Mouse (Mus musculus): ENCODE measurements around the gene Lrrc66. TPM values are rescaled to one million over a fixed set of nuclear protein-coding genes. Genes with fewer than 3 reads are reported as not detected.

The Lrrc66 gene
- polyA plus RNA-seq, 1 experiment from 2014 or later = not detected

GRCm38 (mm10) chr5:73604542-73604941, 27.8 kb downstream of the Lrrc66 start:
- ATAC-seq (ENCODE audit: low FRiP score, low TSS enrichment) = no peak
- no peak for DNase-seq
- H3K9ac ChIP-seq (replicated peaks; ENCODE audit: low read length) = no peak overlapping the region
- H3K4me2 ChIP-seq (ENCODE audit: low read length) = no peak overlapping the region
- H3K27me3 ChIP-seq (ENCODE audit: control insufficient read depth, insufficient read depth, low read length) = no peaks in the 10 kb centered on the region
- no peak overlapping the region for H3K27ac ChIP-seq (replicated peaks; ENCODE audit: low read depth, low read length)
- H3K36me3 ChIP-seq (ENCODE audit: control insufficient read depth, insufficient read depth, low read length) = no peaks in the 10 kb centered on the region
- no peak overlapping the region for H3K4me3 ChIP-seq (replicated peaks; ENCODE audit: low read depth, low read length)
- 69% methylated on average over 6 of the region's 6 CpGs for WGBS
- H3K9me3 ChIP-seq (ENCODE audit: control insufficient read depth, low read length) = 0 out of 2 replicates have a peak, but pooled peaks cover 7% of the 10 kb centered on the region
- H3K4me1 ChIP-seq (ENCODE audit: control insufficient read depth, insufficient read depth, low read length) = no peaks in the 10 kb centered on the region

- no peak overlapping the region for H3K4me3 ChIP-seq (replicated peaks; ENCODE audit: low read depth, low read length)
- ATAC-seq (ENCODE audit: low FRiP score, low TSS enrichment) (no peak), DNase-seq (no peak)
- 0 out of 2 replicates have a peak, but pooled peaks cover 7% of the 10 kb centered on the region for H3K9me3 ChIP-seq (ENCODE audit: control insufficient read depth, low read length)
- H3K27me3 ChIP-seq (ENCODE audit: control insufficient read depth, insufficient read depth, low read length) = no peaks in the 10 kb centered on the region
- 85% methylated on average over 3 of the region's 3 CpGs for WGBS
- H3K9ac ChIP-seq (replicated peaks; ENCODE audit: low read length) = no peak overlapping the region
- no peak overlapping the region for H3K4me2 ChIP-seq (ENCODE audit: low read length)
- H3K4me1 ChIP-seq (ENCODE audit: control insufficient read depth, insufficient read depth, low read length) = no peaks in the 10 kb centered on the region
- no peak overlapping the region for H3K27ac ChIP-seq (replicated peaks; ENCODE audit: low read depth, low read length)
- H3K36me3 ChIP-seq (ENCODE audit: control insufficient read depth, insufficient read depth, low read length) = no peaks in the 10 kb centered on the region
These were observed 29.5 kb downstream of the Lrrc66 start for GRCm38 (mm10) chr5:73602865-73603264.

GRCm38 (mm10) chr5:73601361-73601763, 31.0 kb downstream of the Lrrc66 start:
- no peak overlapping the region for H3K4me3 ChIP-seq (replicated peaks; ENCODE audit: low read depth, low read length)
- WGBS = 34% methylated on average over 8 of the region's 8 CpGs
- DNase-seq (peak; percentile 30), ATAC-seq (ENCODE audit: low FRiP score, low TSS enrichment) (no peak)
- no peaks in the 10 kb centered on the region for H3K36me3 ChIP-seq (ENCODE audit: control insufficient read depth, insufficient read depth, low read length)
- no peak overlapping the region for H3K4me2 ChIP-seq (ENCODE audit: low read length)
- H3K9me3 ChIP-seq (ENCODE audit: control insufficient read depth, low read length) = no peaks in the 10 kb centered on the region
- H3K27ac ChIP-seq (replicated peaks; ENCODE audit: low read depth, low read length) = no peak overlapping the region
- no peak overlapping the region for H3K9ac ChIP-seq (replicated peaks; ENCODE audit: low read length)
- no peaks in the 10 kb centered on the region for H3K4me1 ChIP-seq (ENCODE audit: control insufficient read depth, insufficient read depth, low read length)
- H3K27me3 ChIP-seq (ENCODE audit: control insufficient read depth, insufficient read depth, low read length) = no peaks in the 10 kb centered on the region

GRCm38 (mm10) chr5:73599991-73600390, 32.3 kb downstream of the Lrrc66 start:
- Histone ChIP-seq H3K27ac (replicated peaks; ENCODE audit: low read depth, low read length) (no peak overlapping the region), H3K4me3 (replicated peaks; ENCODE audit: low read depth, low read length) (no peak overlapping the region), H3K4me1 (ENCODE audit: control insufficient read depth, insufficient read depth, low read length) (no peaks in the 10 kb centered on the region), H3K4me2 (ENCODE audit: low read length) (no peak overlapping the region), H3K27me3 (ENCODE audit: control insufficient read depth, insufficient read depth, low read length) (no peaks in the 10 kb centered on the region), H3K36me3 (ENCODE audit: control insufficient read depth, insufficient read depth, low read length) (no peaks in the 10 kb centered on the region), H3K9me3 (ENCODE audit: control insufficient read depth, low read length) (no peaks in the 10 kb centered on the region), H3K9ac (replicated peaks; ENCODE audit: low read length) (no peak overlapping the region)
- DNase-seq (no peak), ATAC-seq (ENCODE audit: low FRiP score, low TSS enrichment) (no peak)
- 85% methylated on average over 2 of the region's 2 CpGs for WGBS

DNA sequence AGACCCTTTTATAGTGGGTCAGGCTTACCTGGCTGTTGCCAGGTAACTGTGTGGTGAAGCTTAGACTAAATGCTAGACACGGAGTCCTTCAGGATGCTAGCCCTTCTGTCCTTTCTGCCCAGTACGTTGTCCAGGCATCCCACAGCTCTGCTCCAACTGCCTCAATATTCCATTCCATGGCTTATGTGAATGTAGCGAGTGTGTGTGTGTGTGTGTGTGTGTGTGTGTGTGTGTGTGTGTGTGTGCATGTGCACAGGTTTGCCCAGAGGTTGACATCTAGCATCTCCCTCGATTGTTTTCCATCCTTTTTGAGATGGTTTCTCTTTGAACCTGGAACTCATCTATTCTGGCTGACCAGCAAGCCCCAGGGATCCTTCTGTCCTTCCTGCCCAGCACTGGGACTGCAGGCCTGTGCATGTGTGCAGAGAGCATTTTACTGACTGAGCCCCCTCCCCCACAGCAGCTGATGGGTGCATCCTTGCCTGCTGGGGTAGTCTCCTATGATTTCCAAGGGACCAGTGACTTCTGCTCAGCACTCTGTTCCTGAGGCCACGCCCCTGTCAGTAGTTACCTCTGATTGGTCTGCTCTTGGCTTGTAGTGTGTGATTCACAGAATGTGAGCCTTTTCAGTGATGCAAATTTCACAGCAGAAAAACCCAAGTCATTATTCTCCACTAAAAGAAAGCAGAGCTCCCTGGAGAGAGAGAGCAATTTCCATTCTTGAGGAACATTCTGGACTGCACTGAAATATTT, 33.2 kb downstream of the Lrrc66 start:
- H3K4me1 ChIP-seq (ENCODE audit: control insufficient read depth, insufficient read depth, low read length) = no peaks in the 10 kb centered on the region
- ATAC-seq (ENCODE audit: low FRiP score, low TSS enrichment) = no peak
- no peaks in the 10 kb centered on the region for H3K9me3 ChIP-seq (ENCODE audit: control insufficient read depth, low read length)
- no peak overlapping the region for H3K27ac ChIP-seq (replicated peaks; ENCODE audit: low read depth, low read length)
- no peak overlapping the region for H3K4me2 ChIP-seq (ENCODE audit: low read length)
- DNase-seq = peak; percentile 48
- no peak overlapping the region for H3K4me3 ChIP-seq (replicated peaks; ENCODE audit: low read depth, low read length)
- H3K27me3 ChIP-seq (ENCODE audit: control insufficient read depth, insufficient read depth, low read length) = no peaks in the 10 kb centered on the region
- H3K9ac ChIP-seq (replicated peaks; ENCODE audit: low read length) = no peak overlapping the region
- WGBS = 61% methylated on average over 5 of the region's 5 CpGs
- H3K36me3 ChIP-seq (ENCODE audit: control insufficient read depth, insufficient read depth, low read length) = no peaks in the 10 kb centered on the region

DNA sequence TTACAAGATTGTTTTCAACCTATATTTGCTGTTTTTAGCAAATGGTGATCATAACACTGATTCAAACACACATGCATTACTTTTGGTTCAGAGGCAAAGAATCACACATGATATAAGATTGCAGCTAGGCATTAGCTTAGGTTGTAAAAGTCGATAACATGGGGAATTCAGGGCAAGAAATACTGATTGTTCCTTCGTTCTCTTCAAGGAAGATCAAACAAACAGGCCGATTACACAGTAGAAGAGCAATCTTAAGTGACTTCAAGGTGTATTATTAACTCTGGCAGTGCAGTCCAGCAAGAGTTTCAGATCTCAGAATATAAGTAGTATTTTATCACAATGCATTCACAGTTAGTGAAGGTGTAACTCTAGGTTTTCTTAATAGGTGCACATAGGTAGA, 45.2 kb downstream of the Lrrc66 start:
- H3K9ac ChIP-seq (replicated peaks; ENCODE audit: low read length) = no peak overlapping the region
- WGBS = 73% methylated on average over 3 of the region's 3 CpGs
- H3K4me3 ChIP-seq (replicated peaks; ENCODE audit: low read depth, low read length) = no peak overlapping the region
- H3K4me1 ChIP-seq (ENCODE audit: control insufficient read depth, insufficient read depth, low read length) = peaks cover 6% of the 10 kb centered on the region; the same call in 1 of the 2 replicates
- H3K27me3 ChIP-seq (ENCODE audit: control insufficient read depth, insufficient read depth, low read length) = no peaks in the 10 kb centered on the region
- no peak overlapping the region for H3K27ac ChIP-seq (replicated peaks; ENCODE audit: low read depth, low read length)
- no peaks in the 10 kb centered on the region for H3K9me3 ChIP-seq (ENCODE audit: control insufficient read depth, low read length)
- DNase-seq = peak; percentile 24
- no peak for ATAC-seq (ENCODE audit: low FRiP score, low TSS enrichment)
- no peak overlapping the region for H3K4me2 ChIP-seq (ENCODE audit: low read length)
- H3K36me3 ChIP-seq (ENCODE audit: control insufficient read depth, insufficient read depth, low read length) = no peaks in the 10 kb centered on the region

GRCm38 (mm10) chr5:73586597-73586996, 45.7 kb downstream of the Lrrc66 start:
- no peak overlapping the region for H3K4me3 ChIP-seq (replicated peaks; ENCODE audit: low read depth, low read length)
- H3K4me1 ChIP-seq (ENCODE audit: control insufficient read depth, insufficient read depth, low read length) = peaks cover 6% of the 10 kb centered on the region; the same call in 1 of the 2 replicates
- WGBS = 52% methylated on average over 4 of the region's 4 CpGs
- 0 out of 2 replicates have a peak overlapping the region, but pooled peaks have one; percentile 21 for H3K27ac ChIP-seq (replicated peaks; ENCODE audit: low read depth, low read length)
- ATAC-seq (ENCODE audit: low FRiP score, low TSS enrichment) = no peak
- peak; percentile 34 for DNase-seq
- H3K9ac ChIP-seq (replicated peaks; ENCODE audit: low read length) = no peak overlapping the region
- H3K27me3 ChIP-seq (ENCODE audit: control insufficient read depth, insufficient read depth, low read length) = no peaks in the 10 kb centered on the region
- no peaks in the 10 kb centered on the region for H3K36me3 ChIP-seq (ENCODE audit: control insufficient read depth, insufficient read depth, low read length)
- H3K9me3 ChIP-seq (ENCODE audit: control insufficient read depth, low read length) = no peaks in the 10 kb centered on the region
- no peak overlapping the region for H3K4me2 ChIP-seq (ENCODE audit: low read length)

DNA sequence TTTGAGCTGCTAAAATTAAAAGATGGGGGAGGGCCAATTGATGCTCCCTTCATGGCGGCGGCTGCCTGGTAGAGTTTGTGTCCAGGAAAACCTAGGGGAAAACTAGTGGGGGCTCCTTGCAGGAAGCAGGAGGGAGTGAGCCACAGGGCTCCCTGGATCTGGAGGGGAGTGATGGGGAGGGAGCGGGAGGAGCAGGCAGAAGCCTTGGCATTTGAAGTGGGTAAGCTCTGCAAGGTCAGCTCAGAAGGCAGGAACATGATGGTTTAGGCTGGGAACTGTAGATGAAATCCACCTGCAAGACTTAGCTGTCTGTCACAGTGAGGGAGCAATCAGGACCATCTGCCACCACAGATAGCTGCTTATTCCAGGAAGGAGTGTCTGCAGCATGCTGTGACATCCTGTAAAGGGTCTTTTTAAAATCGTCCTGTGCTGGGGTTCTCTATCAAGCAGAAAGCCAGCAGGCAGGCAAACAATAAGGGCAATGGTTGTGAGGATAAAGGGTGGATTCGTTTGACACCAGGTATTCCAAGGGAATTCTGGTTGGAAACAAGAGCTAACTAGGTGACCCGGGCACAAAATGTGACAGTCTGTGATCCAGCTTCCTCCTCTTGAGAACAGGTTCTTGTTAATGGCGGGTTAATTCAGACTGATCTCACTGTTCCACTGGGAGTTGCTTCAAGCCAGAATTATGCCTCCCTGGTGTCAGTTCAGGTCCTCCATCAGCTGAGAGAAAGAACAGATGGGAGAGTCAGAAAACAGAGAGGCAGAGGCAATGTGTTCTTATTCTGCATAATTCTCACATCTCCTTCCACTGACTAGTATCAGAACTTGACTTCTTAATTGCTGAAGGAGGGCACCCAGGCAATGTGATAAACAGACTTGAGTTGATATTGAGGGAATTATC, 46.9 kb downstream of the Lrrc66 start:
- no peak overlapping the region for H3K4me2 ChIP-seq (ENCODE audit: low read length)
- ATAC-seq (ENCODE audit: low FRiP score, low TSS enrichment) (no peak), DNase-seq (peak; percentile 31)
- H3K36me3 ChIP-seq (ENCODE audit: control insufficient read depth, insufficient read depth, low read length) = no peaks in the 10 kb centered on the region
- no peaks in the 10 kb centered on the region for H3K27me3 ChIP-seq (ENCODE audit: control insufficient read depth, insufficient read depth, low read length)
- WGBS = 33% methylated on average over 7 of the region's 7 CpGs
- no peaks in the 10 kb centered on the region for H3K9me3 ChIP-seq (ENCODE audit: control insufficient read depth, low read length)
- H3K4me3 ChIP-seq (replicated peaks; ENCODE audit: low read depth, low read length) = no peak overlapping the region
- no peak overlapping the region for H3K9ac ChIP-seq (replicated peaks; ENCODE audit: low read length)
- H3K4me1 ChIP-seq (ENCODE audit: control insufficient read depth, insufficient read depth, low read length) = peaks cover 6% of the 10 kb centered on the region; the same call in 1 of the 2 replicates
- peak overlapping the region; percentile 61 for H3K27ac ChIP-seq (replicated peaks; ENCODE audit: low read depth, low read length)

Data from midbrain, embryonic 14.5 days (tissue).